14 mouse cellular contexts compared by ENCODE assay signal in genomic region chr5:53211241-53211640, GRCm38 (mm10). TPM values are rescaled to one million over a fixed set of nuclear protein-coding genes. Genes with fewer than 3 reads are reported as not detected.
DNase-seq lines count a peak whose midpoint lies in the region; ATAC-seq and TF ChIP-seq lines count a peak whose summit lies in the region.
"Had no signal": no experiment of that assay in that cellular context is flagged by ENCODE, and none has a peak within 500 bp of the region (broad histone marks: within the 10 kb centered on the region; RNA-seq: fewer than 3 reads in every experiment).

No protein-coding gene starts in this region.

- no peaks in the 10 kb centered on the region for H3K36me3 ChIP-seq in kidney, embryonic 15.5 days
- no peaks in the 10 kb centered on the region for H3K36me3 ChIP-seq in midbrain, embryonic 16.5 days (ENCODE audit: control insufficient read depth, insufficient read depth, low read length)
- H3K36me3 ChIP-seq in heart, embryonic 12.5 days, result no peaks in the 10 kb centered on the region
- H3K36me3 ChIP-seq: embryonic facial prominence, embryonic 12.5 days; liver, embryonic 12.5 days had no signal

- H3K4me3 ChIP-seq in kidney, embryonic 15.5 days (replicated peaks), result peak overlapping the region; percentile 74
- H3K4me3 ChIP-seq in cortical plate, adult 2 months (ENCODE audit: insufficient read depth, low read length), result peak overlapping the region; percentile 88
- no peak overlapping the region for H3K4me3 ChIP-seq in midbrain, embryonic 16.5 days (ENCODE audit: low read depth, low read length)
- no peak overlapping the region for H3K4me3 ChIP-seq in heart, embryonic 12.5 days
- H3K4me3 ChIP-seq: heart, adult 2 months; liver, embryonic 12.5 days had no signal

- H3K4me1 ChIP-seq in kidney, embryonic 15.5 days, result peaks cover 62% of the 10 kb centered on the region
- peaks cover 1% of the 10 kb centered on the region; the same call in 1 of the 2 replicates for H3K4me1 ChIP-seq in cortical plate, adult 2 months (ENCODE audit: control insufficient read depth, insufficient read depth, low read length)
- peaks cover 14% of the 10 kb centered on the region for H3K4me1 ChIP-seq in midbrain, embryonic 16.5 days (ENCODE audit: control insufficient read depth, insufficient read depth, low read length)
- H3K4me1 ChIP-seq in heart, embryonic 12.5 days (replicated peaks), result peaks cover 15% of the 10 kb centered on the region

- no peak for ATAC-seq in kidney, embryonic 15.5 days (replicated peaks; ENCODE audit: low FRiP score)
- ATAC-seq in midbrain, embryonic 16.5 days, result no peak
- ATAC-seq in heart, embryonic 12.5 days (ENCODE audit: insufficient number of reproducible peaks, low FRiP score), result no peak
- ATAC-seq: liver, embryonic 12.5 days had no signal

- 39% methylated on average over 6 of the region's 6 CpGs for WGBS in kidney, embryonic 15.5 days
- 50% methylated on average over 6 of the region's 6 CpGs for WGBS in midbrain, embryonic 16.5 days
- WGBS in heart, embryonic 12.5 days, result 55% methylated on average over 6 of the region's 6 CpGs

- DNase-seq in kidney, adult 18-20 months, result no peak
- DNase-seq in brain, embryonic 14.5 days (ENCODE audit: low read depth), result peak; percentile 57
- DNase-seq in spleen, postnatal 36 days (ENCODE audit: low spot score in 2 of 2), result no peak
- no peak for DNase-seq in thymus, postnatal 25 days
- DNase-seq: adrenal gland, adult 2 months; heart, adult 2 months; heart, postnatal 36 days; lung, postnatal 10 days had no signal

- peak overlapping the region; percentile 97 for H3K4me2 ChIP-seq in kidney, embryonic 15.5 days
- H3K4me2 ChIP-seq in midbrain, embryonic 16.5 days (ENCODE audit: low read length), result peak overlapping the region; percentile 83
- no peak overlapping the region for H3K4me2 ChIP-seq in heart, embryonic 12.5 days
- H3K4me2 ChIP-seq: embryonic facial prominence, embryonic 12.5 days; liver, embryonic 12.5 days had no signal

- no peaks in the 10 kb centered on the region for H3K9me3 ChIP-seq in kidney, embryonic 15.5 days (replicated peaks)
- H3K9me3 ChIP-seq in midbrain, embryonic 16.5 days (replicated peaks; ENCODE audit: control insufficient read depth, low read length, poor library complexity, severe bottlenecking), result no peaks in the 10 kb centered on the region
- no peaks in the 10 kb centered on the region for H3K9me3 ChIP-seq in heart, embryonic 12.5 days (replicated peaks)
- H3K9me3 ChIP-seq: embryonic facial prominence, embryonic 12.5 days; liver, embryonic 12.5 days had no signal

- TF ChIP-seq POLR2A in brain, embryonic 14.5 days (IDR thresholded peaks at IDR 0.05; ENCODE audit: borderline replicate concordance, extremely low read depth, insufficient read depth, insufficient read length, poor library complexity, severe bottlenecking), result no peak
- no peak for TF ChIP-seq POLR2A in cortical plate, adult 2 months (IDR thresholded peaks at IDR 0.05; ENCODE audit: extremely low read depth, insufficient read depth, low read length)

- no peak for TF ChIP-seq CTCF in brain, embryonic 14.5 days (IDR thresholded peaks at IDR 0.05; ENCODE audit: borderline replicate concordance, extremely low read depth, insufficient read depth, insufficient read length)
- no peak for TF ChIP-seq CTCF in cortical plate, adult 2 months (IDR thresholded peaks at IDR 0.05; ENCODE audit: extremely low read depth, insufficient read depth, low read length)

- H3K9ac ChIP-seq in kidney, embryonic 15.5 days, result no peak overlapping the region
- no peak overlapping the region for H3K9ac ChIP-seq in midbrain, embryonic 16.5 days (ENCODE audit: low read depth, low read length)
- no peak overlapping the region for H3K9ac ChIP-seq in heart, embryonic 12.5 days
- H3K9ac ChIP-seq: embryonic facial prominence, embryonic 12.5 days; liver, embryonic 12.5 days had no signal

- no peak overlapping the region; the same call in 1 of the 2 replicates for H3K27ac ChIP-seq in kidney, embryonic 15.5 days
- H3K27ac ChIP-seq in cortical plate, adult 2 months (ENCODE audit: insufficient read depth, low read length), result no peak overlapping the region
- H3K27ac ChIP-seq in midbrain, embryonic 16.5 days (ENCODE audit: low read length), result no peak overlapping the region
- H3K27ac ChIP-seq in heart, embryonic 12.5 days (ENCODE audit: poor library complexity, severe bottlenecking), result no peak overlapping the region
- H3K27ac ChIP-seq: embryonic facial prominence, embryonic 12.5 days; heart, adult 2 months; liver, embryonic 12.5 days had no signal

- peaks cover 38% of the 10 kb centered on the region for H3K27me3 ChIP-seq in kidney, embryonic 15.5 days
- H3K27me3 ChIP-seq in midbrain, embryonic 16.5 days (ENCODE audit: control insufficient read depth, insufficient read depth, low read depth, low read length), result no peaks in the 10 kb centered on the region
- peaks cover 45% of the 10 kb centered on the region for H3K27me3 ChIP-seq in heart, embryonic 12.5 days (replicated peaks)

RNA-seq across cellular contexts. Expression of gene Sel1l3, which starts 2.5 kb away (rescaled TPM):
- polyA plus RNA-seq in kidney, embryonic 15.5 days (2015; fragmentation: Nextera tagmentation; extraction: Ambion mirVana), result 19.0 and 20.1 TPM in 2 replicates
- polyA plus RNA-seq in brain, embryonic 14.5 days (2012; rRNA removed), result 15.5 and 17.3 TPM in 2 replicates
- polyA plus RNA-seq in cortical plate, adult 2 months (2012; rRNA removed), result 47.7 and 53.1 TPM in 2 replicates
- polyA plus RNA-seq in midbrain, embryonic 16.5 days (2015; fragmentation: Nextera tagmentation; extraction: Ambion mirVana), result 6.8 and 7.3 TPM in 2 replicates
- 1.4 and 1.9 TPM in 2 replicates for polyA plus RNA-seq in heart, embryonic 12.5 days (2016; fragmentation: Nextera tagmentation; extraction: Ambion mirVana)

RNA-seq across cellular contexts. Expression of gene Smim20, which starts 55.6 kb away (rescaled TPM):
- polyA plus RNA-seq in kidney, embryonic 15.5 days (2015; fragmentation: Nextera tagmentation; extraction: Ambion mirVana), result 82.0 and 82.7 TPM in 2 replicates
- 47.0 and 51.3 TPM in 2 replicates for polyA plus RNA-seq in brain, embryonic 14.5 days (2012; rRNA removed)
- polyA plus RNA-seq in cortical plate, adult 2 months (2012; rRNA removed), result 61.1 and 82.2 TPM in 2 replicates
- polyA plus RNA-seq in midbrain, embryonic 16.5 days (2015; fragmentation: Nextera tagmentation; extraction: Ambion mirVana), result 65.6 and 71.0 TPM in 2 replicates
- polyA plus RNA-seq in heart, embryonic 12.5 days (2016; fragmentation: Nextera tagmentation; extraction: Ambion mirVana), result 141 and 153 TPM in 2 replicates

Comparison
In these comparisons a context has a peak if more than half of its experiments do, and no peak if none do; other contexts are left out.
1. H3K4me3 ChIP-seq: peak in kidney, embryonic 15.5 days (single experiment) and cortical plate, adult 2 months (single experiment); none in midbrain, embryonic 16.5 days (single experiment) and heart, embryonic 12.5 days (single experiment).